Mouse (Mus musculus): Measurements from ENCODE around the gene Gsto2.

The Gsto2 gene

DNA sequence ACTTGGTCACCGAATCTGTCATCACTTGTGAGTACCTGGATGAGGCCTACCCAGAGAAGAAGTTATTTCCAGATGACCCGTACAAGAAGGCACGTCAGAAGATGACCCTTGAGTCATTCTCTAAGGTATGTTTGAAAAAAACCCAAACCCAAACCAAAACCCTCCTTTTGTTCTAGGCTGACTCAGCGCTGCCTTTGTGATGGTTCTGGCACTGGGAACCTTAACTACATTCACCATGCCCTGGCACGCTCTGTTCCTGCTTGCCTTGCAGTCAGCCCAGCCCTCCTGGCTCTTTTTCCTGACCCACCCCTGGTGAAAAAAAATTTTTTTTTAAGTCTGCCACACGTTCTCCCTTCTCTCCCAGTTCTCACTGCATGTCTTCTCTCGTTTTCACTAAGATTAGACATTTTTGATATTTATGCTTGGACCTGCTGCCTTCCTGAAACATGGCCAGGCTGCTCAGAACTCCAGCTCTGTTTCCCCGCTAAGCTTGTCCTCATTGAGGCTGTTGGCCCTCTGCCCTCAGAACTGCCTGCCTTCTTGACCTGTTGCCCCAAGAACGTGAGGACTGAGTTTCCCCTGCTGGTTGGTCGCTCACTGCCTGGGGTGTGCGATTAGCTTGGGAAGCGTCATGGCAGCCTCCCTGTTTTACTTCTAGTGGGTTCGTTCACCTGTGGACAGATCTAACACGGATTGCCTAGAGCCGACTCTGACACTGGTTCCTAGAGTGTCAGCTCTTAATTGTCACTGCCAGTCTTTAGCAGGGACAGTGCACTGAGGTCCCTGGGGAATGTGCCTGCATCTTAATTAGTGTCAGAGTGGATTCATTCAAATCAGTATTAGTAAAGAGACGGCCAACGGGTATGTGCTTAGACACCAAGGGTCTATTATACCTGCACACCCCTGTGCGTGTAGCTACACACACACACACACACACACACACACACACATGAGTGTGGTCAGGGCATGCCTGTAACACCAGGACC, 7.1 kb upstream of the Gsto2 start:
- DNase-seq (ENCODE audit: extremely low spot score) = no peak

GRCm38 (mm10) chr19:47859180-47859579, 6.2 kb upstream of the Gsto2 start:
- no peak for DNase-seq (ENCODE audit: extremely low spot score)

GRCm38 (mm10) chr19:47862581-47862980, 2.8 kb upstream of the Gsto2 start:
- no peak for DNase-seq (ENCODE audit: extremely low spot score)

DNA sequence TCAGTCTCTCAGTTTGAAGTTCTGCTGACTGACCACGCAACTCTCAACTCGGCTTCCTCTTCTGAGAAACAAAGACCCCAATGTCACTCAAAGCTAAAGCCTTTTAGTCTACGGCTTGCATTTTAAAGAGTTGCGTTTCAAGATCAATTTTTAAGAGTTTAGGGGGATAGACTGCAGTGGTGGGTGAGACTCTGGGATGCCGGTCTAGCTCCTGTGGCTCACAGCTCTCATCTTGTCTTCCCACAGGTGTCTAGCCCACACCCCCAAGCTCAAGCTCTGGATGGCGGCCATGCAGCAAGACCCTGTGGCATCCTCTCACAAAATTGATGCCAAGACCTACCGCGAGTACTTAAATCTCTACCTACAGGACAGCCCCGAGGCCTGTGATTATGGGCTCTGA, 1.3 kb upstream of the Gsto2 start:
- DNase-seq (ENCODE audit: extremely low spot score) = no peak

GRCm38 (mm10) chr19:47864721-47865120, 613 bp upstream of the Gsto2 start:
- DNase-seq (ENCODE audit: extremely low spot score) = no peak

GRCm38 (mm10) chr19:47867628-47868175, 2.4 kb downstream of the Gsto2 start:
- no peak for DNase-seq (ENCODE audit: extremely low spot score)

- DNase-seq (ENCODE audit: extremely low spot score) = no peak
Measured at GRCm38 (mm10) chr19:47868951-47869350, 3.6 kb downstream of the Gsto2 start.

DNA sequence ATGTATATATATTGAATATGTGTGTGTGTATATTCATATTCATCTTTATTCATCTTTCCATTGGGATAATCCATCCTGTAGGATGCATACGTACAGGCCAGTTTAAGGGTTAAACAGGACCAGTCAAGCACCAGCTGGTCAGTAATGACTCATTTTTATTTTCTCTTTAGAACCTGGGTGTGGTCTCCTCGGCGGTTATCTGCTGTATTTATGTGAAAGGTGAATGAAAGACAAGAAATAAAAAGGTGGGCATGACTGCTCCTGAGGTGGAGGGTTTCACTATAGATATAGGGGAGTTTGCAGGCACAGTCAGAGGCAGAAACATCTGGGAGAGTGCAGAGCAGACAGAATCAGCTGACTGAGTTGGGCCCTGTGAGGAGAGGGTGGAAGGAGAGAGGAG, 4.2 kb downstream of the Gsto2 start:
- no peak for DNase-seq (ENCODE audit: extremely low spot score)

DNA sequence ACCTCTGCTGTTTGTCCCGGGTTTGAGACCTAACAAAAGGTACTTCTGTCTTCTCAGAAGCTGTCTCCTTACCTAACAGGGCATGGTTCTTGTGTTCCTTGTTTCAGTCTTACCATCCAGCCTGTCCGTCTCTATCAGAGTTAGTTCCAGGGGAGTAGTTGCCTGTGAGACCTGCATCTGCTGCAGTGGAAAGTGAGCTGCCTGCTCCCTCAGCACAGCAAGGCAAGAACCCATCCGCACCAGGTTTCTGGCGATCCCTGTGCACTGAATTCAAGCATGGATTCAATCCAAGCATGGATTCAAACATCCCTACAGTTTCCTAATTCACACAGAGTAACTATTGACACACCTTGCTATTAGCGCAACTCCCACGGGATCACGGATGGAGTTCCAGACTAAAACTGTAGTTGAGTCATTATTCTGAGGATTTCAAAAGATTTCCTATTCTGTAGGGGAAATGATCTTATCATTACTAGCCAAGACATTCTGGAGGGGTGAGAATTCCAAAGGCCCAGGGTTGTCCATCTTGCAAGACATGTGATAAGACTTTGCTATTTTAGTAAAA, 4.8 kb downstream of the Gsto2 start:
- DNase-seq (ENCODE audit: extremely low spot score) = no peak

- DNase-seq (ENCODE audit: extremely low spot score) = peak; percentile 24
Measured at GRCm38 (mm10) chr19:47871515-47871914, 6.2 kb downstream of the Gsto2 start.

GRCm38 (mm10) chr19:47876252-47876651, 10.9 kb downstream of the Gsto2 start:
- no peak for DNase-seq (ENCODE audit: extremely low spot score)

DNA sequence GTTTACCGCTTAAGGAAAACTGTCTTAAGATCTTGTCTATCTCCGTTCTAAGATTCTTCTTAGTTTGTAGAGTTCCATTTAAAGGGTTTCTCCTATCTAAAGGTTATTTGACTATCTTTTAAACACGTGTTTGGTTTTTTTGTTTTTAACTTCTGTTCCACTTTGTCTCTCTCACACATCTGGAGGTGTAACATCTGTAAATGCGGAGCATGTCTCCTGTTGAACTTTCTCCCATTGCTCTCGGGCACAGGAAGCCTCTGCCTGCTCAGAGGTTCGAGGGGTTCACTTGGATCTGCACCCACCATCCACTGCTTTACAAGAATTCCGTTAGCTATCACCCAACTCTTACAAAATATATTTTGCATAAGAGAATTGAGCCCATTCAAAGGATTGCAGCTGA, 16.2 kb downstream of the Gsto2 start:
- no peak for DNase-seq (ENCODE audit: extremely low spot score)

- DNase-seq (ENCODE audit: extremely low spot score) = peak; percentile 90
Measured at GRCm38 (mm10) chr19:47882151-47882881, 17.0 kb downstream of the Gsto2 start.

DNA sequence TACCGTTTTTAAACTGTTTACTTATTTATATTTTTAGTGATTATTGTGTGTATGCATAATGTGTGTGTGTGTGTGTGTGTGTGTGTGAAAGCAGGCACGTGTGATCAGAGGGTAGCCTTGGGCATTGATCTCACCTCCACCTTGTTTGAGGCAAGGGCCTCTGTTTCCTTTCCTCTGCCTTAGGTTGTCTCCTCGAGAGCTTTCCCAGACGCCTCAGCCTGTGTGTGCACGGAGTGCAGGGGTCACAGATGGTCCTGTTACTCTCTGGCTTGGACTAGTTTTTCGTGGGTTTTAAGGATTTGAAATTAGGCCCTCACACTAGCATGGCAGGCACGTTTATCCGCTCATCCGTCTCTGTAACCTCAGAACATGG, 17.5 kb downstream of the Gsto2 start:
- DNase-seq (ENCODE audit: extremely low spot score) = no peak

- no peak for DNase-seq (ENCODE audit: extremely low spot score)
Measured at GRCm38 (mm10) chr19:47884296-47885085, 19.2 kb downstream of the Gsto2 start.

DNA sequence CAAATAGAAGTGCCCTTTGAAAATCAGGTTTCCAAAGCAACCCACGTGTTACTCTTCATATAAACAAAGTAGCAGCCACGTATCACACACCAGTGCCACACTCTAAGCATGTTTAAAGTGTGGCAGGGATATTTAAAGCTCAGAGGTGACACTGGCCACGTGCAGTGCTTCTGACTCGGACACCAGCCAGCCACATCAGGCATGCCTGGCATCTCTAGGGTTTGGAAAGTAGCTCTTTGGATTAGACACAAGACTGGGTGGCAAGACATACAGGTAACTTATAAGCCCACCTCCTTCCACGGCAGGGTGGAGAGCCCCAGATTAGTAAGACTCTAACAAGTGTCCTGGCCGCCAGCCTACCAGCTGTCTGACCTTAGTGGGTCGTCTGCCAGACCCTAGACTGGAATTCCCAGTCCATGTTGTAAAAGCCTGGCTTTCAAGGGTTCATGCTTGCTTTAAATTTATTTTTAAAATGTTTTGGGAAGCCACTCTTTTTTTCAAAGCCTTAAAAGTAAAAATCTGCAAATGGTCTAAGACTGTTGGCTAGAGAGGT, 19.9 kb downstream of the Gsto2 start:
- DNase-seq (ENCODE audit: extremely low spot score) = no peak

DNA sequence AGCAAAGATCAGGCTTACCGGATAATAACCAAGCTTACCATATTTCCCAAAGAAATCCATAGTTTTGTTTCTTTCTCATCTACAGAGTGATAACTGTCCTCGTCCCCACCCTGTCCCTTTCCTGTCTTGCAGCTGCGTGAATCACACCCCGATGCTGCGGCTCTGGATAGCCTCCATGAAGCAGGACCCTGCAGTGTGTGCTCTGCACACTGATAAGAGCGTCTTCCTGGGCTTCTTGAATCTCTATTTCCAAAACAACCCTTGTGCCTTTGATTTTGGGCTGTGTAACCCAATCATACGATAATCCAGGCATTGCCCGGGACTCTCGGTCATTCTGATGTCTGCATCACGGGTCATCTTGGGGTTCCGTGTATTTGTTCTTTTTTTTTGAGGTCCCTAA, 20.6 kb downstream of the Gsto2 start:
- DNase-seq (ENCODE audit: extremely low spot score) = no peak

DNA sequence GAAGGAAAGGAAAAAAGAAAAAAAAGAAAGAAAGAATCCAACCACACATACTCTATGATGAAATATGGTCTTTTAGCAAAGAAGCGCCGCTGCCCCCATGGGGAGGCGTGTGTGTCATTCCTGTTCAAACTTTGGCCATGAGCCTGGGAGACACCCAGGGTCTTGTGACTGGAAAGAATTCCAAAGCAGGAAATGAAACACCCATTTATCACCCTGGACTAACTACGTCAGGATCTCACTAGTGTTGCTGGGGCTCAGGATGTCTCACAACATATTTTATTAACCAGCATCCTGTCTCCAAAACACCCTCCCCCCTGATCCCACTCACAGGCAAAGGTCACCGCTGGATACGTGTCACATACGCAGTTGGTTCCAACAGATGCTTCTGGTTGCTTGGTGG, 21.3 kb downstream of the Gsto2 start:
- no peak for DNase-seq (ENCODE audit: extremely low spot score)

DNA sequence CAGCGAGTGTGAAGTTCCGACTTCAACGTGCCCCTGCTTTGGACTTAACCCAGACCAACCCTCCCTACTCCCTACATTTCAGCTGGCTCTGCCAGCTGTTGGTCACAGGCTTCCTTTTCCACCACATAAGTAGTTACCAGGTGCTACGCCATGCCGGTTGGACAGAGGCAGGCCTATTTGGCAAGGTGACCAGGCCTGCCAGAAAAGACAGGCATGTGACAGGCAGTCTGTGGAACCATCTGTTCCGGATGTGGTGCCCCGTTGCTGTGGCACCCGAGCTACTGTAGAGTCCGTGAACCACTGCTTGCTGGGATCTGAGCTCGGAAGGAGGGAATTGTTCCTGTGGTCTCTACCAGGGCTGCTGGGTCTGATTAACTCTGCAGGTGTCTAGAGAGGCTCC, 22.1 kb downstream of the Gsto2 start:
- DNase-seq (ENCODE audit: extremely low spot score) = no peak

DNA sequence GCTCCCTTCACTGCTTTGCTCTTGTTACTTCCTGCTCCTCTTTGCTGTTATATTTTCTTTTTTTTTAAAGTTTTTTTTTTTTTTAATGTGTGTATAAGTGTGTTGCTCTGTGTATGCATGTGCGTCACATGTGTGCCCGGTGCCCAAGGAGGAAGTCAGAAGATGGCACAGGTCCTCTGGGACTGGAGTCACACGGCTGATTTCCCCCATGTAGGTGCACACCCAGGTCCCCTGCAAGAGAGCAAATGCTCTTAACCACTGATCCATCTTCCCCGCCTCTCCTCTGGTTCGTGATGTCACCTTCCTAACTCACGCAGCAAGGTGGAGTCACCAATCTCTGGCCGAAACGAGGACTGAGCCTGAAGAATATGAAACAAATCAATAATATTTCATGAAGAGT, 22.7 kb downstream of the Gsto2 start:
- no peak for DNase-seq (ENCODE audit: extremely low spot score)

- DNase-seq (ENCODE audit: extremely low spot score) = no peak
Measured at GRCm38 (mm10) chr19:47890489-47891130, 25.3 kb downstream of the Gsto2 start.
